Mouse (Mus musculus) olfactory bulb, adult 2 months (tissue): ENCODE results near the gene Btn2a2. TPM values are rescaled to one million over a fixed set of nuclear protein-coding genes. Genes with fewer than 3 reads are reported as not detected.

ENCODE experiments used
- H3K27ac ChIP-seq: fragments of 200-500 bp; 2 replicates; pipeline ENCODE4 v1.5.1; 2012; ENCODE audit warnings: low read depth, low read length; ENCODE audit not compliant: insufficient read depth
- H3K4me1 ChIP-seq: fragments of 200-500 bp; 2 replicates; pipeline ENCODE4 v1.6.1; 2012; ENCODE audit warnings: low read length; ENCODE audit not compliant: control insufficient read depth, insufficient read depth
- H3K4me3 ChIP-seq: fragments of 200-500 bp; 2 replicates; pipeline ENCODE4 v1.5.1; 2012; ENCODE audit warnings: mild to moderate bottlenecking, low read depth, low read length, moderate library complexity; ENCODE audit not compliant: insufficient read depth
- CTCF ChIP-seq: fragments of 200-500 bp; IDR thresholded peaks from 2 replicates; pipeline ENCODE4 v1.5.1; 2012; ENCODE audit warnings: low read depth, mild to moderate bottlenecking, low read length, moderate library complexity; ENCODE audit not compliant: insufficient read depth
- POLR2A ChIP-seq: fragments of 200-500 bp; IDR thresholded peaks from 2 replicates; pipeline ENCODE4 v1.6.1; 2012; ENCODE audit warnings: mild to moderate bottlenecking, low read depth, low read length, moderate library complexity; ENCODE audit not compliant: insufficient read depth
- WGBS: fragments of 180-500 bp; shearing (Covaris S2); methylation state at CpG from one replicate; pipeline ENCODE4 v1.1.7; 2018; 5-methylcytosine and 5-hydroxymethylcytosine counted together
- polyA plus RNA-seq: library from polyadenylated mRNA; stranded (reverse); fragments of >200 nt; gene quantifications from 2 replicates; pipeline ENCODE4 v1.2.4, GENCODE M21; 2012; ENCODE audit warnings: low replicate concordance; ENCODE audit not compliant: missing spikeins, insufficient read depth, insufficient read length

Btn2a2 gene
- polyA plus RNA-seq, 1 experiment = not detected

DNA sequence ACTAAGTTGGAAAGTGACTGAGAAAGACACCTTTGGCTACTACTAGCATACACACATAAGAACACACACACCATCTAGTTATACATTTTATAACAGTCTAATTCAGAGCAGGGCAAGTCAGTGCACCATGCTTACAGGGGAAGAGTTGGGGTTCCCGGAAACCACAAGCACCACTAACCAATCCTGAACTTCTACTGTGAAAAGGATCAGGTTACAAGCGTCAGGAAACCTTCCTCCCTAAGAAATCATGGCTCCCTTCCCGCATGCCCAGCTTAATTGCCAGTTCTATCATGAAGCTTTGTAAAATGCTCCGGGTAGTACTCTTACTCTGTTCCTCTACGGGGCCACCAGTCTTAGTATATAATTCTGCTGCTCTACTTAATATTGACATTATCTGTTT is 3.4 kb downstream of the Btn2a2 start:
- 52% methylated on average over 5 of the region's 5 CpGs for WGBS
- H3K4me1 ChIP-seq = peaks cover 7% of the 10 kb centered on the region
- TF ChIP-seq CTCF (no peak), POLR2A (no peak)

GRCm38 (mm10) chr13:23483153-23483552 is 5.5 kb downstream of the Btn2a2 start:
- TF ChIP-seq CTCF (no peak), POLR2A (no peak)
- H3K4me1 ChIP-seq = peaks cover 2% of the 10 kb centered on the region; the same call in 1 of the 2 replicates
- H3K4me3 ChIP-seq = no peak overlapping the region
- H3K27ac ChIP-seq = no peak overlapping the region
- 94% methylated on average over 2 of the region's 2 CpGs for WGBS

More for the DNA sequence above, 3.4 kb downstream of the Btn2a2 start:
- H3K27ac ChIP-seq = no peak overlapping the region
- H3K4me3 ChIP-seq = no peak overlapping the region

- TF ChIP-seq CTCF (no peak), POLR2A (no peak)
- 37% methylated on average over 2 of the region's 2 CpGs for WGBS
These were observed 13.0 kb downstream of the Btn2a2 start for GRCm38 (mm10) chr13:23475658-23476057.

GRCm38 (mm10) chr13:23466911-23467310 is 21.7 kb downstream of the Btn2a2 start:
- TF ChIP-seq POLR2A (no peak), CTCF (no peak)
- H3K27ac ChIP-seq = no peak overlapping the region
- WGBS = 21% methylated on average over 9 of the region's 9 CpGs

More at GRCm38 (mm10) chr13:23475658-23476057, 13.0 kb downstream of the Btn2a2 start:
- H3K4me3 ChIP-seq = no peak overlapping the region
- no peaks in the 10 kb centered on the region for H3K4me1 ChIP-seq
- H3K27ac ChIP-seq = no peak overlapping the region

DNA sequence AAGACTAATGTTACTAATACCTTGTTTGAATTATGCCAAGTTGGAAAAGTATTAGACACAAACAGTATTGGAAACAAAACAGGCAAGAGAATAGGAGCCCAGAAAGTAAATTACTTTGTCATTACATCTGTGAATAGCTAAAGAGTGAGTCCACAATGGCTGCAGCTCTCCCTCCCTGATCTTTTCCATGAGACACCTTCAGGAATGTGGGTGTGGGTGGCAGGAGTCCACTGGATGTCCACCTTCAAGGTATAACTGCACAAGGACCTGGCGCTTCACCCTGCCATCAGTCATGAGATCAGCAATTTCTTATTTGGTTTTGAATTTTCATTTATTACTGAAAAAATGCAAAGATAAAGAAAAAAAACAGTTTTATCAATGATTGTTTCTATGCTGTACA is 22.4 kb downstream of the Btn2a2 start:
- H3K4me1 ChIP-seq = peaks cover 7% of the 10 kb centered on the region
- no peak overlapping the region for H3K4me3 ChIP-seq
- 94% methylated on average over 1 of the region's 1 CpGs for whole genome bisulfite sequencing
- H3K27ac ChIP-seq = no peak overlapping the region
- TF ChIP-seq POLR2A (no peak), CTCF (no peak)

More at GRCm38 (mm10) chr13:23466911-23467310, 21.7 kb downstream of the Btn2a2 start:
- H3K4me3 ChIP-seq = no peak overlapping the region
- peaks cover 7% of the 10 kb centered on the region for H3K4me1 ChIP-seq

GRCm38 (mm10) chr13:23465600-23466109 is 23.0 kb downstream of the Btn2a2 start, which contains the start of gene Btn1a1:
Gene Btn1a1, minus strand, starts transcription at chr13:23465901.
- 13% methylated on average over 7 of the region's 7 CpGs for WGBS
- Histone ChIP-seq H3K4me1 (peaks cover 7% of the 10 kb centered on the region), H3K4me3 (peak within 1 kb of the TSS; percentile 79), H3K27ac (no peak within 1 kb of the TSS)
- TF ChIP-seq CTCF (no peak), POLR2A (no peak)

DNA sequence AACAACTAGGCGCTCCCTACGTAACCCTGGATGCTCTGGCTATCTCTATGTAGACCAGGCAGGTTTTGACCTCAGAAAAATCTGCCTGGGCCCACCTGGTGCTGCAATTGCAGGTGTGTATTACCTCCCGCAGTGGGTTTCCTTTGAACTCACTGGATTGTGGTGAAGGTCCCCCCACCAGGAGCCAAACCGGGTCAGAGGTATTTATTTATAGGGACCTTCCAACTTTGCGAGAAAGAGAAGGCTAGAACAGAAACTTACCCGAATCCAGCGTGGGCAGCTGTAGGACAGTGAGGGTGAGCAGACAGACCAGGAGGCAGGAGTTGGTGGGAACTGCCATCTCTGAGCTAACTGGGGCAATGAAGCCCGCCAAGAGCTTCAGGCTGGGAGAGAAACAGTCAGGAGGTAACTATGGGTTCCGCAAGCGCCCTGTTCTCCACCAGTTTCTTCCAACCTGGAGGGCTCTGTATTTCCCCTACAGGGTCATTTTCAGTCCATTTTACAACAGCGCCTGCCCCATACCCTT is 23.8 kb downstream of the Btn2a2 start:
- WGBS = 22% methylated on average over 11 of the region's 11 CpGs

DNA sequence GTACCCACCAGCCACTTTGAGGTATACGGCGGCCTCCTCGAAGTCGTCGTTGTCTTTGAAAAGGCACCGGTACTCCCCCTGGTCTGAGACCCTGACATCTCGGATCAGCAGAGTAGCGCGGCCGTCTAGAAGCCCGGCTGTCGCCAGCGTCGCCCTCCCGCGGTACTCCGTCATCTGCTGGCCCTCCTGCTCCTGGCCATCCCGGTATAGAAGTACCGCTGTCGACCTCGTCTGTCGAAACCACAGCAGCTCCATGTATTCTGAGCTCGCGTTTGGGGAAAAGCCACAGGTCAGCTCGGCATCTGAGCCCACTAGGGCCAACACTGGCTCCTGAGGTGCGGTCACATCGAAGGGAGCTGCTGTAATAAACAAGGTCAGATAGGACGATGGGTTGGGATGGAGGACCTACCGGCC is 24.4 kb downstream of the Btn2a2 start:
- Histone ChIP-seq H3K4me1 (peaks cover 7% of the 10 kb centered on the region), H3K4me3 (peak overlapping the region; percentile 79), H3K27ac (no peak overlapping the region)
- 2% methylated on average over 29 of the region's 29 CpGs for WGBS
- no peak for TF ChIP-seq CTCF
- no peak for TF ChIP-seq POLR2A

More for the DNA sequence above, 23.8 kb downstream of the Btn2a2 start:
- H3K27ac ChIP-seq = no peak overlapping the region
- peak overlapping the region; percentile 79 for H3K4me3 ChIP-seq
- peaks cover 7% of the 10 kb centered on the region for H3K4me1 ChIP-seq
- TF ChIP-seq CTCF = no peak
- TF ChIP-seq POLR2A = no peak

DNA sequence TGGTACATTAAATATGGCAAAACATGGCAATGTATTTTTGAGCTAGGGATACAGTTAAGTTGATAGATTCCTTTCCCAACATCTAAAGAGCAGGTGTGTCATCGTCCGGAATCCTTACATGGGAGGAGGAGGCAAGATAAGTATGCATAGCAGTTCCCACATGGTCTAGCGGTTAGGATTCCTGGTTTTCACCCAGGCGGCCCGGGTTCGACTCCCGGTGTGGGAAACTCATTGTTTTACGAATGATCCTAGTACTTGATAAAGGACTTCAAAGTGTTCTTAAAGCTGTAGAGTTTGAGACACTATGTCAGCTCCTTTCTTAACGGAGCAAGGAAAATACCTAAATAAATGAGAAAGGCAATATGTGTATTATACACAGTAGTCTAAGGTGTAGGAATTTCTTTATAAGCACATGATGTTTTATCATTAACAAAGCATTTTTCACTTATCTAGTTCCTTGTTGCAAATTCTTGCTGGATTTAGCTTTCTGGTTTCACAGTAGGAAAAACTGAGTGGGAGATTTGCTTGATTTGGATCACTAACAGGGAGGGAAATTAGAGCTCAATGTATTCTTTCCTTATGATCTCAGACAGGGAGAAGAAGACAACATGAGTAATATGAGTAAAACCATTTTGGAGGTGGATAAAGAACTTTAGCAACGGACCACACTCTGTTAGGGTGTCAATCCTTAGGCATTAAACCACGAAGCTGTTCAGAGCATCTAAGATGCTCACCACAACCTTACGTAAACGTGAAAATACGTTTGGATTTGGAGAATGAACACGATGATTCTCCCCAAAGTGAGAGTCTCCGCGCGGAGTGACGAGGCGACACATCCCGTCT is 25.1 kb downstream of the Btn2a2 start:
- 3% methylated on average over 21 of the region's 21 CpGs for WGBS
- Histone ChIP-seq H3K4me3 (peak overlapping the region; percentile 79), H3K27ac (no peak overlapping the region), H3K4me1 (peaks cover 7% of the 10 kb centered on the region)
- TF ChIP-seq CTCF (no peak), POLR2A (no peak)
